Mouse (Mus musculus) limb, embryonic 13.5 days (tissue): ENCODE data around the gene Mff. TPM values are rescaled to one million over a fixed set of nuclear protein-coding genes. Genes with fewer than 3 reads are reported as not detected.

ENCODE experiments used
- ATAC-seq: fragments of 200-750 bp; cut with Nextera tagmentation; 2 replicates; pipeline ENCODE4 v1.8.0; 2017; ENCODE audit warnings: low read depth, moderate number of reproducible peaks, moderate TSS enrichment; ENCODE audit not compliant: low FRiP score
- H3K27ac ChIP-seq: fragments of 300-500 bp; sonication (generic); 2 replicates; pipeline ENCODE4 v1.5.1; 2015; ENCODE audit warnings: inconsistent platforms, mild to moderate bottlenecking, moderate library complexity
- H3K27me3 ChIP-seq: fragments of 300-500 bp; sonication (generic); 2 replicates; pipeline ENCODE4 v1.6.1; 2015; ENCODE audit warnings: mild to moderate bottlenecking, inconsistent platforms
- H3K36me3 ChIP-seq: fragments of 300-500 bp; sonication (generic); 2 replicates; pipeline ENCODE4 v1.6.1; 2015; ENCODE audit warnings: inconsistent platforms, mild to moderate bottlenecking, moderate library complexity
- H3K4me1 ChIP-seq: fragments of 300-500 bp; sonication (generic); 2 replicates; pipeline ENCODE4 v1.6.1; 2015; ENCODE audit warnings: inconsistent platforms
- H3K4me2 ChIP-seq: fragments of 300-500 bp; sonication (generic); replicated peaks from 2 replicates; pipeline ENCODE4 v1.6.1; 2015; ENCODE audit warnings: inconsistent platforms, mild to moderate bottlenecking, moderate library complexity
- H3K4me3 ChIP-seq: fragments of 300-500 bp; sonication (generic); 2 replicates; pipeline ENCODE4 v1.5.1; 2015; ENCODE audit warnings: moderate library complexity, mild to moderate bottlenecking, inconsistent platforms
- H3K9ac ChIP-seq: fragments of 300-500 bp; sonication (generic); 2 replicates; pipeline ENCODE4 v1.6.1; 2015; ENCODE audit warnings: mild to moderate bottlenecking, inconsistent platforms
- H3K9me3 ChIP-seq: fragments of 300-500 bp; sonication (generic); 2 replicates; pipeline ENCODE4 v1.6.1; 2016; ENCODE audit warnings: inconsistent platforms
- WGBS: fragments of 180-500 bp; shearing (Covaris S2); methylation state at CpG from one replicate; pipeline ENCODE4 v1.1.7; 2015; 5-methylcytosine and 5-hydroxymethylcytosine counted together
- polyA plus RNA-seq: library from polyadenylated mRNA; unstranded; fragments of >200 nt; fragmentation: Nextera tagmentation; extraction: Ambion mirVana; gene quantifications from 2 replicates; pipeline ENCODE4 v1.2.1, GENCODE M21; 2015

Mff gene
- polyA plus RNA-seq, 1 experiment from 2014 or later: 220 TPM

GRCm38 (mm10) chr1:82775293-82775692, 50.6 kb downstream of the Mff start:
- Histone ChIP-seq H3K36me3 (no peaks in the 10 kb centered on the region), H3K9me3 (0 out of 2 replicates have a peak, but pooled peaks cover 4% of the 10 kb centered on the region), H3K4me3 (no peak overlapping the region), H3K9ac (no peak overlapping the region), H3K4me1 (no peaks in the 10 kb centered on the region), H3K27ac (no peak overlapping the region), H3K27me3 (no peaks in the 10 kb centered on the region), H3K4me2 (no peak overlapping the region)
- no peak for ATAC-seq
- WGBS: 93% methylated on average over 4 of the region's 4 CpGs

GRCm38 (mm10) chr1:82779388-82779966, 54.8 kb downstream of the Mff start:
- H3K9me3 ChIP-seq: 0 out of 2 replicates have a peak, but pooled peaks cover 2% of the 10 kb centered on the region
- no peak overlapping the region for H3K9ac ChIP-seq
- H3K4me3 ChIP-seq: no peak overlapping the region
- ATAC-seq: no peak
- H3K4me1 ChIP-seq: no peaks in the 10 kb centered on the region
- H3K4me2 ChIP-seq: no peak overlapping the region
- 79% methylated on average over 6 of the region's 6 CpGs for WGBS
- H3K27me3 ChIP-seq: no peaks in the 10 kb centered on the region
- H3K27ac ChIP-seq: no peak overlapping the region
- H3K36me3 ChIP-seq: no peaks in the 10 kb centered on the region

GRCm38 (mm10) chr1:82783559-82783958, 58.9 kb downstream of the Mff start:
- H3K4me2 ChIP-seq: no peak overlapping the region
- WGBS: 75% methylated on average over 3 of the region's 3 CpGs
- no peak overlapping the region for H3K4me3 ChIP-seq
- H3K4me1 ChIP-seq: peaks cover 8% of the 10 kb centered on the region; the same call in 1 of the 2 replicates
- H3K9me3 ChIP-seq: no peaks in the 10 kb centered on the region
- H3K27ac ChIP-seq: no peak overlapping the region
- no peak overlapping the region for H3K9ac ChIP-seq
- no peaks in the 10 kb centered on the region for H3K27me3 ChIP-seq
- no peak for ATAC-seq
- no peaks in the 10 kb centered on the region for H3K36me3 ChIP-seq

- ATAC-seq: no peak
- H3K4me2 ChIP-seq: no peak overlapping the region
- no peaks in the 10 kb centered on the region for H3K36me3 ChIP-seq
- no peak overlapping the region for H3K4me3 ChIP-seq
- H3K9ac ChIP-seq: no peak overlapping the region
- H3K27me3 ChIP-seq: no peaks in the 10 kb centered on the region
- 61% methylated on average over 6 of the region's 6 CpGs for WGBS
- H3K4me1 ChIP-seq: peaks cover 8% of the 10 kb centered on the region; the same call in 1 of the 2 replicates
- H3K27ac ChIP-seq: no peak overlapping the region
- H3K9me3 ChIP-seq: no peaks in the 10 kb centered on the region
These were observed 60.9 kb downstream of the Mff start for GRCm38 (mm10) chr1:82785546-82785945.

- Histone ChIP-seq H3K4me2 (no peak overlapping the region), H3K4me3 (no peak overlapping the region), H3K27me3 (no peaks in the 10 kb centered on the region), H3K9ac (no peak overlapping the region), H3K36me3 (no peaks in the 10 kb centered on the region), H3K27ac (no peak overlapping the region), H3K4me1 (peaks cover 8% of the 10 kb centered on the region; the same call in 1 of the 2 replicates), H3K9me3 (no peaks in the 10 kb centered on the region)
- ATAC-seq: peak; percentile 86
- 1% methylated on average over 2 of the region's 2 CpGs for WGBS
These were observed 62.7 kb downstream of the Mff start for GRCm38 (mm10) chr1:82787414-82787813.

- peaks cover 8% of the 10 kb centered on the region; the same call in 1 of the 2 replicates for H3K4me1 ChIP-seq
- H3K9me3 ChIP-seq: no peaks in the 10 kb centered on the region
- no peak overlapping the region for H3K4me2 ChIP-seq
- ATAC-seq: peak; percentile 45; the same call in 1 of the 2 replicates
- H3K4me3 ChIP-seq: no peak overlapping the region
- no peaks in the 10 kb centered on the region for H3K36me3 ChIP-seq
- WGBS: 49% methylated on average over 7 of the region's 7 CpGs
- H3K27ac ChIP-seq: no peak overlapping the region; the same call in 1 of the 2 replicates
- H3K27me3 ChIP-seq: no peaks in the 10 kb centered on the region
- H3K9ac ChIP-seq: no peak overlapping the region
These were observed 63.4 kb downstream of the Mff start for GRCm38 (mm10) chr1:82788070-82788469.

GRCm38 (mm10) chr1:82791105-82791504, 66.4 kb downstream of the Mff start:
- 85% methylated on average over 11 of the region's 11 CpGs for WGBS
- Histone ChIP-seq H3K4me1 (peaks cover 14% of the 10 kb centered on the region; the same call in 1 of the 2 replicates), H3K27me3 (no peaks in the 10 kb centered on the region), H3K4me3 (no peak overlapping the region), H3K27ac (no peak overlapping the region), H3K36me3 (no peaks in the 10 kb centered on the region), H3K4me2 (no peak overlapping the region), H3K9ac (no peak overlapping the region), H3K9me3 (no peaks in the 10 kb centered on the region)
- ATAC-seq: no peak

GRCm38 (mm10) chr1:82792238-82792637, 67.5 kb downstream of the Mff start:
- H3K4me2 ChIP-seq: no peak overlapping the region
- H3K27ac ChIP-seq: no peak overlapping the region
- no peaks in the 10 kb centered on the region for H3K36me3 ChIP-seq
- WGBS: 88% methylated on average over 6 of the region's 6 CpGs
- peaks cover 14% of the 10 kb centered on the region; the same call in 1 of the 2 replicates for H3K4me1 ChIP-seq
- no peaks in the 10 kb centered on the region for H3K27me3 ChIP-seq
- no peak overlapping the region for H3K4me3 ChIP-seq
- H3K9ac ChIP-seq: no peak overlapping the region
- ATAC-seq: no peak
- no peaks in the 10 kb centered on the region for H3K9me3 ChIP-seq

- ATAC-seq: no peak
- no peak overlapping the region for H3K9ac ChIP-seq
- H3K27ac ChIP-seq: no peak overlapping the region
- no peak overlapping the region for H3K4me3 ChIP-seq
- H3K9me3 ChIP-seq: no peaks in the 10 kb centered on the region
- peaks cover 7% of the 10 kb centered on the region; the same call in 1 of the 2 replicates for H3K4me1 ChIP-seq
- H3K4me2 ChIP-seq: no peak overlapping the region
- 86% methylated on average over 3 of the region's 3 CpGs for WGBS
- H3K36me3 ChIP-seq: no peaks in the 10 kb centered on the region
- no peaks in the 10 kb centered on the region for H3K27me3 ChIP-seq
These were observed 68.4 kb downstream of the Mff start for GRCm38 (mm10) chr1:82793110-82793509.

GRCm38 (mm10) chr1:82793986-82794385, 69.3 kb downstream of the Mff start:
- Histone ChIP-seq H3K4me3 (no peak overlapping the region), H3K9ac (no peak overlapping the region), H3K9me3 (no peaks in the 10 kb centered on the region), H3K4me1 (peaks cover 6% of the 10 kb centered on the region; the same call in 1 of the 2 replicates), H3K27me3 (no peaks in the 10 kb centered on the region), H3K27ac (no peak overlapping the region), H3K4me2 (no peak overlapping the region), H3K36me3 (no peaks in the 10 kb centered on the region)
- WGBS: 57% methylated on average over 4 of the region's 4 CpGs
- no peak for ATAC-seq

- H3K4me1 ChIP-seq: peaks cover 6% of the 10 kb centered on the region; the same call in 1 of the 2 replicates
- no peaks in the 10 kb centered on the region for H3K36me3 ChIP-seq
- H3K4me2 ChIP-seq: no peak overlapping the region
- no peak for ATAC-seq
- 72% methylated on average over 2 of the region's 2 CpGs for WGBS
- no peak overlapping the region for H3K9ac ChIP-seq
- no peaks in the 10 kb centered on the region for H3K27me3 ChIP-seq
- no peaks in the 10 kb centered on the region for H3K9me3 ChIP-seq
- H3K4me3 ChIP-seq: no peak overlapping the region
- no peak overlapping the region for H3K27ac ChIP-seq
These were observed 70.5 kb downstream of the Mff start for GRCm38 (mm10) chr1:82795211-82795610.

GRCm38 (mm10) chr1:82795702-82796443, 71.2 kb downstream of the Mff start:
- no peak for ATAC-seq
- Histone ChIP-seq H3K27me3 (no peaks in the 10 kb centered on the region), H3K4me2 (no peak overlapping the region), H3K4me1 (peaks cover 6% of the 10 kb centered on the region; the same call in 1 of the 2 replicates), H3K9me3 (no peaks in the 10 kb centered on the region), H3K27ac (no peak overlapping the region), H3K9ac (no peak overlapping the region), H3K4me3 (no peak overlapping the region), H3K36me3 (no peaks in the 10 kb centered on the region)
- WGBS: 62% methylated on average over 18 of the region's 18 CpGs
